Mouse (Mus musculus): ENCODE measurements at regions not wholly inside any gene's neighbourhood (a gene's known extent, or its start where the extent isn't known, plus 50 kb on each side); places are given as distances from the start of the nearest gene placed in this dataset.

- no peak overlapping the region for H3K4me2 ChIP-seq (replicated peaks; ENCODE audit: low read depth, low read length)
- no peak overlapping the region for H3K9ac ChIP-seq (ENCODE audit: low read depth, low read length)
- no peak for ATAC-seq (ENCODE audit: low FRiP score, low TSS enrichment)
- H3K36me3 ChIP-seq (ENCODE audit: control insufficient read depth, insufficient read depth, low read length): no peaks in the 10 kb centered on the region
- no peaks in the 10 kb centered on the region for H3K9me3 ChIP-seq (ENCODE audit: control insufficient read depth, low read length)
- no peaks in the 10 kb centered on the region for H3K4me1 ChIP-seq (ENCODE audit: control insufficient read depth, insufficient read depth, low read length)
- no peaks in the 10 kb centered on the region for H3K27me3 ChIP-seq (ENCODE audit: control insufficient read depth, insufficient read depth, low read length)
- H3K27ac ChIP-seq (ENCODE audit: low read depth, low read length): no peak overlapping the region
- 61% methylated on average over 3 of the region's 3 CpGs for WGBS
- no peak overlapping the region for H3K4me3 ChIP-seq (ENCODE audit: low read length)
Observed at GRCm38 (mm10) chr11:22644010-22644625, 132.2 kb downstream of the Tmem17 start.

GRCm38 (mm10) chr11:22644877-22645276, 133.0 kb downstream of the Tmem17 start:
- Histone ChIP-seq H3K9ac (ENCODE audit: low read depth, low read length) (no peak overlapping the region), H3K9me3 (ENCODE audit: control insufficient read depth, low read length) (no peaks in the 10 kb centered on the region), H3K4me1 (ENCODE audit: control insufficient read depth, insufficient read depth, low read length) (no peaks in the 10 kb centered on the region), H3K27ac (ENCODE audit: low read depth, low read length) (no peak overlapping the region; the same call in 1 of the 2 replicates), H3K36me3 (ENCODE audit: control insufficient read depth, insufficient read depth, low read length) (no peaks in the 10 kb centered on the region), H3K27me3 (ENCODE audit: control insufficient read depth, insufficient read depth, low read length) (no peaks in the 10 kb centered on the region), H3K4me3 (ENCODE audit: low read length) (no peak overlapping the region), H3K4me2 (replicated peaks; ENCODE audit: low read depth, low read length) (no peak overlapping the region)
- WGBS: 51% methylated on average over 1 of the region's 1 CpGs
- no peak for ATAC-seq (ENCODE audit: low FRiP score, low TSS enrichment)

DNA sequence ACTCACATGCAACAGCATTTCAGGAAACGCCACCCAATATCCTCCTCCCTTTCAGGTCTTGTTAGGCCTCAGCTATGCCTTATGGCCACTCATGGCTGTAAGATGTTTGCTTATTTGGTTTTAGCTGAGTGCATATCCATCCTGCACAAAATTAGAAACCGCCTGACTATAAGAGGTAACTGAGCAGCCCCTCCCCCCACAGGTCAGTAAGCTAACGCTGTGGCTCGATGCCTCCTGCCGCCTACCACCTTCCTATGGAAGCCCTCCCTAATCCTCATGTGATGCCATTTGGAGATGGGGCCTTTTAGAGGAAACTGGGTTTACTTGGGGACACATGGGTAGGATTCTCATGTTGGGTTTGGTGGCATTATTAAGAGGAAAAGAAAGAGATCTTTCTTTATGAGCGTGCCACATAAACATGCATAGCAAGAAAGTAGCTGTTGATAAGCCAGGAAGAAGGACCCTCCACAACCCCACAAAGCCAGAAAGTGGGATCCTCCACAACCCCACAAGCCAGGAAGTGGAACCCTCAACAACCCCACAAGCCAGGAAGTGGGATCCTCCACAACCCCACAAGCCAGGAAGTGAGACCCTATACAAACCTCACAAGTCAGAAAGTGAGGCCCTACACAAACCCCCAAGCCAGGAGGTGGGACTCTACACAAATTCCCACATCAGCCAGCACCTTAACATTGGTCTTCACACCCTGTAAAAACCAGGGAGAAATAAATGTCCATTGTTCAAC, 134.5 kb downstream of the Tmem17 start:
- ATAC-seq (ENCODE audit: low FRiP score, low TSS enrichment): no peak
- H3K4me1 ChIP-seq (ENCODE audit: control insufficient read depth, insufficient read depth, low read length): no peaks in the 10 kb centered on the region
- no peak overlapping the region for H3K9ac ChIP-seq (ENCODE audit: low read depth, low read length)
- no peaks in the 10 kb centered on the region for H3K9me3 ChIP-seq (ENCODE audit: control insufficient read depth, low read length)
- no peak overlapping the region for H3K4me3 ChIP-seq (ENCODE audit: low read length)
- no peak overlapping the region for H3K27ac ChIP-seq (ENCODE audit: low read depth, low read length)
- H3K4me2 ChIP-seq (replicated peaks; ENCODE audit: low read depth, low read length): no peak overlapping the region
- H3K36me3 ChIP-seq (ENCODE audit: control insufficient read depth, insufficient read depth, low read length): no peaks in the 10 kb centered on the region
- 80% methylated on average over 6 of the region's 6 CpGs for WGBS
- H3K27me3 ChIP-seq (ENCODE audit: control insufficient read depth, insufficient read depth, low read length): no peaks in the 10 kb centered on the region

- WGBS: 88% methylated on average over 5 of the region's 5 CpGs
- Histone ChIP-seq H3K27me3 (ENCODE audit: control insufficient read depth, insufficient read depth, low read length) (no peaks in the 10 kb centered on the region), H3K9ac (ENCODE audit: low read depth, low read length) (no peak overlapping the region), H3K9me3 (ENCODE audit: control insufficient read depth, low read length) (no peaks in the 10 kb centered on the region), H3K36me3 (ENCODE audit: control insufficient read depth, insufficient read depth, low read length) (no peaks in the 10 kb centered on the region), H3K27ac (ENCODE audit: low read depth, low read length) (no peak overlapping the region), H3K4me1 (ENCODE audit: control insufficient read depth, insufficient read depth, low read length) (no peaks in the 10 kb centered on the region), H3K4me2 (replicated peaks; ENCODE audit: low read depth, low read length) (no peak overlapping the region), H3K4me3 (ENCODE audit: low read length) (no peak overlapping the region)
- no peak for ATAC-seq (ENCODE audit: low FRiP score, low TSS enrichment)
Observed at GRCm38 (mm10) chr11:22648275-22648674, 136.4 kb downstream of the Tmem17 start.

DNA sequence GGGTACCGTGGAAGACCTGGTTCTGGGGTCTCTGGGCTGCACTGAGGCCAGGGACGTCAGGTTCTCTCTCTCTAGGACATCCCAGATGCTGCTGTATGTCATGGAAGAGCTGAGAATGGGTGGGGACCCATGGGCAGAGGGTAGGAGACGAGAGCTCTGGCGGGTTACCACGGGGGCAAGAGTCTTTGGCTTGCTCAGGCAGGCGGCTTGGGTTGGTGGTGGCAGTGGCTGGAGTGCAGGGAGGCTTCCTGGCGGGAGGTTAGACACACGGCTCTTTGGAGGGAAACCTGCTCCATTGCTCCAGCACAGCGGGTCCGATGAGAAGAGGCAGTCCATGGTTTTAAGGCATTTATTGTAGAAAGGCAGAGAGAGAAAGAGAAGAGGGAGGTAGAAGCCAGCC, 138.9 kb downstream of the Tmem17 start:
- no peak overlapping the region for H3K9ac ChIP-seq (ENCODE audit: low read depth, low read length)
- no peaks in the 10 kb centered on the region for H3K27me3 ChIP-seq (ENCODE audit: control insufficient read depth, insufficient read depth, low read length)
- no peak overlapping the region for H3K4me3 ChIP-seq (ENCODE audit: low read length)
- WGBS: 92% methylated on average over 10 of the region's 10 CpGs
- H3K4me2 ChIP-seq (replicated peaks; ENCODE audit: low read depth, low read length): no peak overlapping the region
- no peak for ATAC-seq (ENCODE audit: low FRiP score, low TSS enrichment)
- no peaks in the 10 kb centered on the region for H3K9me3 ChIP-seq (ENCODE audit: control insufficient read depth, low read length)
- H3K27ac ChIP-seq (ENCODE audit: low read depth, low read length): no peak overlapping the region
- H3K36me3 ChIP-seq (ENCODE audit: control insufficient read depth, insufficient read depth, low read length): no peaks in the 10 kb centered on the region
- H3K4me1 ChIP-seq (ENCODE audit: control insufficient read depth, insufficient read depth, low read length): no peaks in the 10 kb centered on the region

DNA sequence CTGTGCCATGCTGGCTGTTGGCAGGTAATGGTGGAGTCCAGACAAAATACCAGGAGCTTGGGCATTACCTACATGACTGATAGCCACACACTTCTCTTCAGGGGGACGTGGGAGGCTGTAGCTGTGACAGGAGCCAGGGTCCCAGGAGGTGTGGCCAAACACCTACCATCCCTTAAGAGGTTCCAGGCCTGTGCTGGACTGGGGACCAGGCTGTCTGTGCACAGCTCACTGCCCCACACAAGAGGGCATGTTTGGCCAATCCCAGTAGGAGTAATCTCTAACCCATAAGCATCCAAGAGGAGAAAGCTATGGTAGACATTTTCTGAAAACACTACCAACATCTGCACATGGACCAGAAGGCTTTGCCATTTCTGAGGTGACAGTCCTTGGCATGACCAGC, 139.4 kb downstream of the Tmem17 start:
- no peaks in the 10 kb centered on the region for H3K36me3 ChIP-seq (ENCODE audit: control insufficient read depth, insufficient read depth, low read length)
- H3K27ac ChIP-seq (ENCODE audit: low read depth, low read length): no peak overlapping the region
- no peaks in the 10 kb centered on the region for H3K9me3 ChIP-seq (ENCODE audit: control insufficient read depth, low read length)
- H3K4me1 ChIP-seq (ENCODE audit: control insufficient read depth, insufficient read depth, low read length): no peaks in the 10 kb centered on the region
- no peaks in the 10 kb centered on the region for H3K27me3 ChIP-seq (ENCODE audit: control insufficient read depth, insufficient read depth, low read length)
- H3K9ac ChIP-seq (ENCODE audit: low read depth, low read length): no peak overlapping the region
- no peak overlapping the region for H3K4me2 ChIP-seq (replicated peaks; ENCODE audit: low read depth, low read length)
- 79% methylated on average over 1 of the region's 1 CpGs for WGBS
- ATAC-seq (ENCODE audit: low FRiP score, low TSS enrichment): no peak
- no peak overlapping the region for H3K4me3 ChIP-seq (ENCODE audit: low read length)

DNA sequence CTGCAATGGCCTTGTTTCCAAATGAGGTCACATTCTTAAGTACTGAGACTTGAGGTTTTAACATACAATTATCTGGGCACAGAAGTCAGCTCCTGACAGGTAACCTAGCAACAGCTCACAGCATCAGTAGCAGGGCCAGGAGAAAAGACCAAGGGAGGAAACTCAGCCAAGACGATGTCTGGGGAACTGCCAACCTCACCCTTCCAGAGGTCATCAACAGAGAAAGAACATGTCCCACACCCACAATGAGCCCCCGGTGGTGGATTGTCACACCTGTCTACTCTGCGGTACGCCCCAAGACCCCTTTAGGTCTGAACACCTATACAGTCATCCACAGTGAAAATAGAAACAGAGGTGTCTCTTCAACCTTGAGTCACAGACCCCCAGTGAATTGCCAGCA, 140.0 kb downstream of the Tmem17 start:
- no peaks in the 10 kb centered on the region for H3K9me3 ChIP-seq (ENCODE audit: control insufficient read depth, low read length)
- 89% methylated on average over 4 of the region's 4 CpGs for WGBS

DNA sequence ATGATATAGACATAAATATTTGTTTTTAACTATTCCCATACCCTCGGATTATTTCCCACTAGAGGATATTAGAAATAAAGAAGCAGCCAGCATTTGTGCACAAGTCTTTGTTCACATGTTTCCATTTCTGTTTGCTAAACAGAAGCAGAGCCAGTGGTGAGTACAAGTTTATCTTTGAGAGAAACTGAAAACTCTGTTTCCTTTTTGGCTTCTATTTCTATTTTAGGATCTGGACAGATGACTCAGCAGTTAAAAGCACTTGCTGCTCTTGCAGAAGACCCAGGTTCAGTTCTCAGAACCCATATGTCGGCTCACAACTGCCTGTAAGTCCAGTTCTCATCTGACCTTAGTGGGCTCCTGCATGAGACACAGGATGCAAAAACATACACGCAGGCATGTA, 141.0 kb downstream of the Tmem17 start:
- H3K4me1 ChIP-seq (ENCODE audit: control insufficient read depth, insufficient read depth, low read length): no peaks in the 10 kb centered on the region
- no peaks in the 10 kb centered on the region for H3K27me3 ChIP-seq (ENCODE audit: control insufficient read depth, insufficient read depth, low read length)
- no peak overlapping the region for H3K4me3 ChIP-seq (ENCODE audit: low read length)
- H3K27ac ChIP-seq (ENCODE audit: low read depth, low read length): no peak overlapping the region
- H3K9me3 ChIP-seq (ENCODE audit: control insufficient read depth, low read length): no peaks in the 10 kb centered on the region
- H3K9ac ChIP-seq (ENCODE audit: low read depth, low read length): no peak overlapping the region
- no peaks in the 10 kb centered on the region for H3K36me3 ChIP-seq (ENCODE audit: control insufficient read depth, insufficient read depth, low read length)
- H3K4me2 ChIP-seq (replicated peaks; ENCODE audit: low read depth, low read length): no peak overlapping the region
- 59% methylated on average over 3 of the region's 3 CpGs for WGBS
- ATAC-seq (ENCODE audit: low FRiP score, low TSS enrichment): no peak

More for the DNA sequence above, 140.0 kb downstream of the Tmem17 start:
- Histone ChIP-seq H3K27me3 (ENCODE audit: control insufficient read depth, insufficient read depth, low read length) (no peaks in the 10 kb centered on the region), H3K4me2 (replicated peaks; ENCODE audit: low read depth, low read length) (no peak overlapping the region), H3K9ac (ENCODE audit: low read depth, low read length) (no peak overlapping the region), H3K4me1 (ENCODE audit: control insufficient read depth, insufficient read depth, low read length) (no peaks in the 10 kb centered on the region), H3K4me3 (ENCODE audit: low read length) (no peak overlapping the region), H3K36me3 (ENCODE audit: control insufficient read depth, insufficient read depth, low read length) (no peaks in the 10 kb centered on the region), H3K27ac (ENCODE audit: low read depth, low read length) (no peak overlapping the region)
- no peak for ATAC-seq (ENCODE audit: low FRiP score, low TSS enrichment)

GRCm38 (mm10) chr11:22653366-22653765, 141.5 kb downstream of the Tmem17 start:
- Histone ChIP-seq H3K4me3 (ENCODE audit: low read length) (no peak overlapping the region), H3K27ac (ENCODE audit: low read depth, low read length) (no peak overlapping the region), H3K9ac (ENCODE audit: low read depth, low read length) (no peak overlapping the region), H3K9me3 (ENCODE audit: control insufficient read depth, low read length) (no peaks in the 10 kb centered on the region), H3K4me1 (ENCODE audit: control insufficient read depth, insufficient read depth, low read length) (no peaks in the 10 kb centered on the region), H3K36me3 (ENCODE audit: control insufficient read depth, insufficient read depth, low read length) (no peaks in the 10 kb centered on the region), H3K4me2 (replicated peaks; ENCODE audit: low read depth, low read length) (no peak overlapping the region), H3K27me3 (ENCODE audit: control insufficient read depth, insufficient read depth, low read length) (no peaks in the 10 kb centered on the region)
- WGBS: 82% methylated on average over 5 of the region's 5 CpGs
- no peak for ATAC-seq (ENCODE audit: low FRiP score, low TSS enrichment)
